8 mouse cellular contexts compared by ENCODE assay signal in genomic region chr9:107563029-107563581, GRCm38 (mm10). TPM values are rescaled to one million over a fixed set of nuclear protein-coding genes. Genes with fewer than 3 reads are reported as not detected.
DNase-seq lines count a peak whose midpoint lies in the region; ATAC-seq and TF ChIP-seq lines count a peak whose summit lies in the region.

Gene Tusc2, plus strand, starts transcription at chr9:107563255.

- peaks cover 17% of the 10 kb centered on the region for H3K4me1 ChIP-seq in embryonic facial prominence, embryonic 14.5 days (ENCODE audit: control insufficient read depth, insufficient read depth, low read length)
- peaks cover 9% of the 10 kb centered on the region for H3K4me1 ChIP-seq in heart, adult 2 months (ENCODE audit: control insufficient read depth, insufficient read depth, low read length)
- H3K4me1 ChIP-seq in limb, embryonic 14.5 days (ENCODE audit: control insufficient read depth, insufficient read depth, low read length) = peaks cover 12% of the 10 kb centered on the region; the same call in 1 of the 2 replicates
- H3K4me1 ChIP-seq in midbrain, postnatal 0 days (ENCODE audit: insufficient read depth, low read length) = peaks cover 15% of the 10 kb centered on the region

- peak within 1 kb of the TSS; percentile 83 for H3K4me3 ChIP-seq in embryonic facial prominence, embryonic 14.5 days (ENCODE audit: low read depth, low read length)
- H3K4me3 ChIP-seq in heart, adult 2 months = peak within 1 kb of the TSS; percentile 93
- H3K4me3 ChIP-seq in limb, embryonic 14.5 days (replicated peaks; ENCODE audit: low read length) = peak within 1 kb of the TSS; percentile 77
- peak within 1 kb of the TSS; percentile 92 for H3K4me3 ChIP-seq in midbrain, postnatal 0 days (ENCODE audit: low read depth, low read length)

- peak within 1 kb of the TSS; percentile 84 for H3K4me2 ChIP-seq in embryonic facial prominence, embryonic 14.5 days (ENCODE audit: low read depth, low read length)
- H3K4me2 ChIP-seq in limb, embryonic 14.5 days (replicated peaks; ENCODE audit: low read depth, low read length, severe bottlenecking) = peak within 1 kb of the TSS; percentile 74
- peak within 1 kb of the TSS; percentile 75 for H3K4me2 ChIP-seq in midbrain, postnatal 0 days (ENCODE audit: low read depth, low read length, poor library complexity, severe bottlenecking)

- DNase-seq in 416B (ENCODE audit: low read depth) = peak; percentile 96
- DNase-seq in adrenal gland, postnatal 4 days (ENCODE audit: low spot score in 2 of 2) = peak; percentile 65 to 86
- peak; percentile 97 for DNase-seq in embryonic facial prominence, embryonic 14.5 days (ENCODE audit: low spot score)
- DNase-seq in heart, adult 2 months = peak; percentile 93 to 97
- peak; percentile 98 for DNase-seq in kidney, adult 9 months
- DNase-seq in limb, embryonic 14.5 days (ENCODE audit: low spot score) = peak; percentile 92
- peak; percentile 96 for DNase-seq in midbrain, postnatal 0 days (ENCODE audit: low spot score)
- peak; percentile 92 to 96 for DNase-seq in spleen, postnatal 4 days (ENCODE audit: low spot score in 2 of 2)

- no peaks in the 10 kb centered on the region for H3K9me3 ChIP-seq in embryonic facial prominence, embryonic 14.5 days (ENCODE audit: control insufficient read depth, low read length)
- H3K9me3 ChIP-seq in limb, embryonic 14.5 days (ENCODE audit: control insufficient read depth, low read length) = no peaks in the 10 kb centered on the region
- no peaks in the 10 kb centered on the region for H3K9me3 ChIP-seq in midbrain, postnatal 0 days (ENCODE audit: low read length)

- H3K27me3 ChIP-seq in embryonic facial prominence, embryonic 14.5 days (replicated peaks; ENCODE audit: control insufficient read depth, insufficient read depth, low read length) = no peaks in the 10 kb centered on the region
- no peaks in the 10 kb centered on the region for H3K27me3 ChIP-seq in heart, adult 2 months (ENCODE audit: control insufficient read depth, insufficient read depth, low read length)
- no peaks in the 10 kb centered on the region for H3K27me3 ChIP-seq in limb, embryonic 14.5 days (ENCODE audit: control insufficient read depth, insufficient read depth, low read length)
- no peaks in the 10 kb centered on the region for H3K27me3 ChIP-seq in midbrain, postnatal 0 days (ENCODE audit: insufficient read depth, low read length)

- peak within 1 kb of the TSS; percentile 35; the same call in 1 of the 2 replicates for H3K27ac ChIP-seq in embryonic facial prominence, embryonic 14.5 days (replicated peaks; ENCODE audit: low read depth, low read length)
- H3K27ac ChIP-seq in heart, adult 2 months = peak within 1 kb of the TSS; percentile 91
- H3K27ac ChIP-seq in limb, embryonic 14.5 days (replicated peaks; ENCODE audit: low read depth, low read length) = 0 out of 2 replicates have a peak within 1 kb of the TSS, but pooled peaks have one; percentile 13
- peak within 1 kb of the TSS; percentile 68 for H3K27ac ChIP-seq in midbrain, postnatal 0 days (ENCODE audit: low read depth, low read length)

- peak within 1 kb of the TSS; percentile 83 for H3K9ac ChIP-seq in embryonic facial prominence, embryonic 14.5 days (ENCODE audit: low read depth, low read length)
- peak within 1 kb of the TSS; percentile 72 for H3K9ac ChIP-seq in heart, adult 2 months (ENCODE audit: low read depth, low read length)
- peak within 1 kb of the TSS; percentile 68 for H3K9ac ChIP-seq in limb, embryonic 14.5 days (ENCODE audit: low read depth, low read length, severe bottlenecking)
- H3K9ac ChIP-seq in midbrain, postnatal 0 days (replicated peaks; ENCODE audit: low read length, poor library complexity, severe bottlenecking) = peak within 1 kb of the TSS; percentile 85

- ATAC-seq in embryonic facial prominence, embryonic 14.5 days (ENCODE audit: low read depth) = peak; percentile 96
- peak; percentile 93 for ATAC-seq in limb, embryonic 14.5 days (ENCODE audit: low FRiP score, low read depth)
- peak; percentile 95 for ATAC-seq in midbrain, postnatal 0 days (ENCODE audit: low FRiP score)

- intact Hi-C loops in heart, adult 2 months (cut with DNase I) = no loop called here

- no peak for TF ChIP-seq CTCF in heart, adult 2 months (IDR thresholded peaks at IDR 0.05)
- TF ChIP-seq CTCF in midbrain, postnatal 0 days (IDR thresholded peaks at IDR 0.05) = no peak

- H3K36me3 ChIP-seq in embryonic facial prominence, embryonic 14.5 days (ENCODE audit: control insufficient read depth, insufficient read depth, low read length) = peaks cover 65% of the 10 kb centered on the region
- peaks cover 17% of the 10 kb centered on the region for H3K36me3 ChIP-seq in heart, adult 2 months (ENCODE audit: control insufficient read depth, insufficient read depth, low read length)
- H3K36me3 ChIP-seq in limb, embryonic 14.5 days (ENCODE audit: control insufficient read depth, insufficient read depth, low read length) = peaks cover 52% of the 10 kb centered on the region
- peaks cover 33% of the 10 kb centered on the region for H3K36me3 ChIP-seq in midbrain, postnatal 0 days (ENCODE audit: insufficient read depth, low read length)

- 0% methylated on average over 26 of the region's 46 CpGs for WGBS in embryonic facial prominence, embryonic 14.5 days
- under 1% methylated on average over 46 of the region's 46 CpGs for WGBS in heart, adult 2 months
- WGBS in limb, embryonic 14.5 days = under 1% methylated on average over 45 of the region's 46 CpGs
- under 1% methylated on average over 44 of the region's 46 CpGs for WGBS in midbrain, postnatal 0 days

- peak; percentile 86; the same call in 1 of the 2 replicates for TF ChIP-seq EP300 in heart, adult 2 months (IDR thresholded peaks at IDR 0.05; ENCODE audit: insufficient read depth, low read depth, low read length)

- no peaks in the 10 kb centered on the region for H3K79me2 ChIP-seq in heart, adult 2 months (replicated peaks; ENCODE audit: control insufficient read depth, insufficient read depth, low read length)

- peak; percentile 96 for TF ChIP-seq POLR2A in heart, adult 2 months (IDR thresholded peaks at IDR 0.05; ENCODE audit: insufficient read depth, low read depth, low read length)
- TF ChIP-seq POLR2A in limb, embryonic 14.5 days (IDR thresholded peaks at IDR 0.05; ENCODE audit: borderline replicate concordance, extremely low read depth, insufficient read depth, insufficient read length) = no peak

RNA-seq across cellular contexts. Expression of gene Tusc2, which starts in this region (rescaled TPM):
- 10 to 100 TPM; 31.8 to 33.8 TPM for total RNA-seq in adrenal gland, postnatal 4 days (2021)
- 43.1 and 45.2 TPM in 2 replicates for polyA plus RNA-seq in embryonic facial prominence, embryonic 14.5 days (2014; fragmentation: Nextera tagmentation; extraction: Ambion mirVana)
- 10 to 100 TPM; 31.7 to 39.1 TPM for total RNA-seq in heart, adult 2 months (2021)
- polyA plus RNA-seq in heart, adult 2 months (2012; rRNA removed) = 45.8 and 60.4 TPM in 2 replicates
- 35.8 and 43.3 TPM in 2 replicates for polyA plus RNA-seq in limb, embryonic 14.5 days (2012; rRNA removed)
- polyA plus RNA-seq in limb, embryonic 14.5 days (2014; fragmentation: Nextera tagmentation; extraction: Ambion mirVana) = 42.1 and 43.0 TPM in 2 replicates
- total RNA-seq in midbrain, postnatal 0 days (2014; rRNA removed) = 136 and 142 TPM in 2 replicates
- polyA plus RNA-seq in midbrain, postnatal 0 days (2015; fragmentation: Nextera tagmentation; extraction: Ambion mirVana) = 132 and 137 TPM in 2 replicates

Comparison
In these comparisons a context has a peak if more than half of its experiments do, and no peak if none do; other contexts are left out.
1. Peak in every context shown above with its lines: DNase-seq, ATAC-seq, H3K4me3 ChIP-seq and H3K27ac ChIP-seq.
2. H3K27ac ChIP-seq: peak in every context shown above with its lines; median percentile 91 in heart, adult 2 months; 68 in midbrain, postnatal 0 days; 35 in embryonic facial prominence, embryonic 14.5 days; 13 in limb, embryonic 14.5 days.